Mouse (Mus musculus) E14TG2a.4 (cell line): ENCODE measurements around the gene Abcb9.

Experiments
- CTCF ChIP-seq: conservative IDR thresholded peaks from 2 replicates; pipeline ENCODE4 v1.5.1; 2014; ENCODE audit warnings: low read length
- NANOG ChIP-seq: IDR thresholded peaks from 2 replicates; pipeline ENCODE4 v1.6.1; 2014; ENCODE audit warnings: borderline replicate concordance, low read length, mixed read lengths
- POU5F1 ChIP-seq: IDR thresholded peaks from 2 replicates; pipeline ENCODE4 v1.6.1; 2014; ENCODE audit warnings: low read length, borderline replicate concordance

GRCm38 (mm10) chr5:124095596-124096232 lies at the start of gene Abcb9:
- TF ChIP-seq CTCF = no peak
- TF ChIP-seq NANOG = no peak
- TF ChIP-seq POU5F1 = no peak
